Mouse (Mus musculus) adrenal gland, postnatal 14 days (tissue): ENCODE measurements around the gene Olfr544. TPM values are rescaled to one million over a fixed set of nuclear protein-coding genes. Genes with fewer than 3 reads are reported as not detected.
A peak's percentile ranks its signal among the peaks of the same experiment; 100 is the strongest.
"Not testable (repeated sequence)": the region's sequence is repeated elsewhere in the genome, so short reads cannot be mapped to it uniquely, and the experiment has no call there.

Source experiments
- DNase-seq: peaks from one replicate; pipeline ENCODE4 v3.0.0; 2021; ENCODE audit warnings: mixed read lengths
- long read RNA-seq, 2 experiments: library from polyadenylated mRNA; stranded (forward); transcript quantifications; one replicate each; pipeline ENCODE4 v2.0.0; 2021
- total RNA-seq: library from RNA; stranded (reverse); gene quantifications from 2 replicates; pipeline ENCODE4 v1.2.3, GENCODE M21; 2021

Olfr544 gene
- total RNA-seq, result not detected in 2 replicates
- long read RNA-seq, experiment 1, result 0 reads
- long read RNA-seq, experiment 2, result 0 reads

GRCm38 (mm10) chr7:102488161-102488560, at the start of gene Olfr544:
TSS of gene Olfr544 (minus strand) at chr7:102488313.
- no peak for DNase-seq

DNA sequence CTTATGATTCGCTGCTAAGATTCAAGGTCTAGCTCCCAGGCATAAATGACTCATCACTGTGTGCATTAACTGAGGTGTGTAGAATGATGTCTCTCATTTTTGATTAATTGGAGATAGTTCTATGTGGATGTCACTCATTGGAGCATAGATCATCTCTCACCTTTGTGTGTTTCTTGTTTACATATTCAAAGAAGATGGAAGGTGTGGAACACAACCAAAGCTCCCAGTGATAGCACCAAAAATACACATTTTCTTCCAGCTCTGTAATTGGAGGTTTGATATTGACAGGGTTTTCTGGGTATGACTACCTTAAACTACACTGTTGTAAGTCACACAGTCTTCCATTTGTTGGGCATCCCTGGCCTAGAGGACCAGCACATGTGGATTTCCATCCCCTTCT, 46.3 kb upstream of the Olfr544 start, which contains the start of gene Olfr547:
TSS of gene Olfr547 (plus strand) at position 301 of the 400 bp plus-strand sequence.
- no peak for DNase-seq

- no peak for DNase-seq
These were observed 40.9 kb upstream of the Olfr544 start for GRCm38 (mm10) chr7:102529052-102529451.

DNA sequence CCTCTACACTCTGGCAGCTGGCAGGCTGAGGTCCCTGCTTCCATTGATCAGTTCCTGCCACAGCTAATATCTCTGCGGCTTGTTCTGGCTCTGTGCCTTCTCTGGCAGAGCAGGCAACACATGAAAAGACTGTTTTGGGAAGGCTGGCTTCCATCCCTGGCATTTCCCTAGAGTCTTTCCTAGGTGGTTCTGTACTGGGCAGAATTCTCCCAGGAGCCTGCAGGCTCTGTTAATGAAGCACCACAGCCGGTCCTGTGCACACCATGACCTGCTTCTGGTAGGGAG, 28.9 kb upstream of the Olfr544 start:
- DNase-seq, result peak; percentile 54

- DNase-seq, result peak; percentile 75
These were observed 28.3 kb upstream of the Olfr544 start for GRCm38 (mm10) chr7:102516261-102517050.

- DNase-seq, result no peak
These were observed 26.0 kb upstream of the Olfr544 start for GRCm38 (mm10) chr7:102514144-102514543.

GRCm38 (mm10) chr7:102512814-102513435, 24.8 kb upstream of the Olfr544 start:
- peak; percentile 94 for DNase-seq

DNA sequence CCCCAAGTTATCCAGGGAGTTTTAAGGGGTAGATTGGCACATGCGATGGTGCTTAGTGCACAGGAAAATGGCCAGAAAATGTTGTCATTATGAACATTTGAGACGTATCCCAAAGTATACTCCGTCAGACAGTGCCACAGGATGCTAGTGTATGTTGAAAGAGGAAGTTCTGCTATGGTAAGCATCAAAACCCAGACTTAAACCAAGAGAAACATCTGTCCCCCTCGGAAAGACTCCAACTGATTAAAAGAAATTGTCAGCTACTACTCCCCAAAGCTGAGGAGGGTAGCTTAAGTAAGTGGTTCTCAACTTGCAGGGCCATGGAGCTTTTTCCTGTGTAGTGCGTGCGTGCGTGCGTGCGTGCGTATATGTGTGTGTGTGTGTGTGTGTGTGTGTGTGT, 23.8 kb upstream of the Olfr544 start:
- no peak for DNase-seq

- DNase-seq, result no peak
These were observed 21.6 kb upstream of the Olfr544 start for GRCm38 (mm10) chr7:102509726-102510125.

GRCm38 (mm10) chr7:102508666-102509065, 20.6 kb upstream of the Olfr544 start:
- no peak for DNase-seq

- no peak for DNase-seq
These were observed 20.0 kb upstream of the Olfr544 start for GRCm38 (mm10) chr7:102508066-102508465.

DNA sequence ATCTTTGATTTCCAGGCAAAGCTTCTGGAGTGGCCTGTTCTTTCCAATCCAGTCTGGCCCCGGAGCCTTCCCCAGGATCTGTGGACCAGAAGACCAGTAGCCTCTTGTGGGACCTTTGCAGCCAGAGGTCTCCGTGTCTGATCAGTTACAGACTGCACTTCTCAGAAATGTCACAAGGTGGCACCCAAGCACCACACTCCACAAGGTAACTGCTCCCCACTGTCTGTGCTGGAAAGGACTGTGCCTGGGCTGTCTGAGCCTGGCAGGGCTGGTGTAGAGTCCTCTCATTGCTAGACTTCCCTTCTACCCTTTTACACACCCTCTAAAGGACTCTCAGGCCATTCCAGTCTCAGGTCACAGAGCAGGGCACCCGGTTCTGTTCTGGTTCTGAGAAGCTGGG, 18.7 kb upstream of the Olfr544 start:
- peak; percentile 81 for DNase-seq

DNA sequence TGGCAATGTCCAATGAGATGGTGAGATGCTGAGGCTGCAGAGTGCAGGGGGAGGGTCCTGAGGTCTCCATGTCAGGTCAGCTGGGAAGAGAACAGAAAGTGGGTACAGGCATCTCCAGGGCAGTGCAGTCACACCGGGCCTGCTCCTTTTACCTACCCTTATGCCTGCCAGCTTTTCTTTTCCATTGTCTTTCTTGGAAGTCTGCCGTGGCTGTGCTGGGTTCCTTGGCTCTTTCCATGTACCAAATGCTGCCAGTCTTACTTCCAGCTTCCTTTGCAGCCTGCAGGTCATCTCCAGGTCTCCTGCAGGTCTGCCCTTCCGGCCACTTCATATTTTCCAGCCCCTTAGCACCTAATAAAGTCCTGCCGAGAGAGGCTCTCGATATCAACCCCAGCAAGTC, 13.9 kb upstream of the Olfr544 start:
- no peak for DNase-seq

DNA sequence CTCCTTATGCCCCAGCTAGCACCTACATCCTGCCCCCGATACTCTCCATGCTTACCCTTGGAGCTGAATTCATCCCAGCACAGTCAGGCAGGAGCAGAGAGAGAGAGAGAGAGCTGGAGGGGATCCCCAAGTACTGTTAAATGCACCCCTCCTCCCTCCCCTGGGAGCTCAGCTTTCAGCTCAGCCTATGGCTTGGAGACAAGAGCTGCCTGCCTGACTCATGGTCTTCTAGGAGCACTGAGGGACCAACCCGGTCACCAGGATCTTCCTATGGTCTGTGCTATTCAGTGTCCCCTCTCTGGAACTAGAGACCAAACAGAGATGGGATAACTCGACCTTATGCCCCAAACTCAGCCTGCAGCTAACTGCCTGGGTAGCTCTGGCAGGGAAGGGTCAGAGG, 11.4 kb upstream of the Olfr544 start, which contains the start of gene Olfr545:
TSS of gene Olfr545 (minus strand) at position 101 of the 400 bp plus-strand sequence.
- DNase-seq, result no peak

DNA sequence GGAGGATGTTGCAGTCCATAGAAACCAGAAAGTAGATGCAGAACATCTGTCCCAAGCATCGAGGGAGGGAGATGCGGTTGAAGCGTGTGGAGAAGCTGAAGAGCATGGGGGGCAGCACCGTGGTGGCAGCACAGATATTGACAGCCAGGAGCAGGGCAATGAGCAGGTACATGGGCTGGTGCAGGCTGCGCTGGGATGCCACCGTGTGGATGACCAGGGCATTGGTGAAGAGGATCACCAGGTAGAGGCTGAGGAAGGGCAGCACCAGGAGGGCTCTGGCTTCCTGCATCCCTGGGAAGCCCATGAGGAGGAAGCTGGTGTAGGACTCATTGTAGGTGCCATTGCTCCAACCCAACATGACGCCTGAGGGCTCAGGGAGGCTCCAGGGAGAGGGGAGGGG, 6.3 kb upstream of the Olfr544 start:
- not testable (repeated sequence) for DNase-seq

DNA sequence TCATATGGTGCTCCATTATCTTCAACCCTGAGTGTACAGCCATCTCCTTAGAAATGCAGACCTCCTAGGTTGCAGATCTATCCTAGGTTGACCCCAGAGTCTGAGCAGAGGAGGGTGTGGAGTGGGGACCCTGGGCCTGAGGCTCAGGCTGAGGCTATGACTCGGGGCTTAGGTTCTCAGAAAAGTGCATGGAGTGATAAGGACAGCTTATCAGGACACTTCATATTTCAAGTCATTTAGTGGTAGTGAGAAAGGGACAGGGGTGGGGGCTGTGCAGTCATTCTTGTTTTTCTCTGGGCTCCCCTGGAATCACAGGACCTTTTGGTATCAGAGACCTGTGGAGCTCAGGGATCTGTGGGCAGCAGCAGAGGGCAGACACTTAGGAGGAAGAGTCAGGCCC, 2.0 kb downstream of the Olfr544 start:
- no peak for DNase-seq

DNA sequence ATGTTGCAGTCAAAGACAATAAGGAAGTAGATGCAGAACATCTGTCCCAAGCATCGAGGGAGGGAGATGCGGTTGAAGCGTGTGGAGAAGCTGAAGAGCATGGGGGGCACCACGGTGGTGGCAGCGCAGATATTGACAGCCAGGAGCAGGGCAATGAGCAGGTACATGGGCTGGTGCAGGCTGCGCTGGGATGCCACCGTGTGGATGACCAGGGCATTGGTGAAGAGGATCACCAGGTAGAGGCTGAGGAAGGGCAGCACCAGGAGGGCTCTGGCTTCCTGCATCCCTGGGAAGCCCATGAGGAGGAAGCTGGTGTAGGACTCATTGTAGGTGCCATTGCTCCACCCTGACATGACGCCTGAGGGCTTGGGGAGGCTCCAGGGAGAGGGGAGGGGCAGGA, 3.3 kb downstream of the Olfr544 start:
- DNase-seq, result not testable (repeated sequence)

DNA sequence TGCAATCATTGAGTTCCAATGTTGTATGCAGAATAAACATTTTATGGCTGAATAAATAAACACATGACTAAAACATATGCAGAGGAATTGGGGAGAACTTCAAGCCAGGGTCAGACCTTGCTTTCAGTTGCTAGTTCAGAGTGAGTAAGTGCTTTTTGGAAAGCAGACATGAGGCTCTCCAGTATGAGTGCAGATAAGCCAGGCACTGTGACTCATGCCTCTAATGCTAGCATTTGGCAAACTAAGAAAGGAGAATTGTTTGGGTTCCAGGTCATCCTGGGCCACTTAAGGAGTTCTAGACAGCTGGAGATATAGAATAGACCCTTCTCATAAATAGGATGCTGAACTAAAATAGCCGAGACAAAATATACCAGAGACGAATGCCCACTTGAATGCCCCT, 4.4 kb downstream of the Olfr544 start:
- DNase-seq, result peak; percentile 35

GRCm38 (mm10) chr7:102481579-102481978, 6.5 kb downstream of the Olfr544 start, which contains the start of gene Olfr543:
TSS of gene Olfr543 (minus strand) at chr7:102481679.
- DNase-seq, result no peak

GRCm38 (mm10) chr7:102480821-102481220, 7.3 kb downstream of the Olfr544 start:
- DNase-seq, result peak; percentile 48

DNA sequence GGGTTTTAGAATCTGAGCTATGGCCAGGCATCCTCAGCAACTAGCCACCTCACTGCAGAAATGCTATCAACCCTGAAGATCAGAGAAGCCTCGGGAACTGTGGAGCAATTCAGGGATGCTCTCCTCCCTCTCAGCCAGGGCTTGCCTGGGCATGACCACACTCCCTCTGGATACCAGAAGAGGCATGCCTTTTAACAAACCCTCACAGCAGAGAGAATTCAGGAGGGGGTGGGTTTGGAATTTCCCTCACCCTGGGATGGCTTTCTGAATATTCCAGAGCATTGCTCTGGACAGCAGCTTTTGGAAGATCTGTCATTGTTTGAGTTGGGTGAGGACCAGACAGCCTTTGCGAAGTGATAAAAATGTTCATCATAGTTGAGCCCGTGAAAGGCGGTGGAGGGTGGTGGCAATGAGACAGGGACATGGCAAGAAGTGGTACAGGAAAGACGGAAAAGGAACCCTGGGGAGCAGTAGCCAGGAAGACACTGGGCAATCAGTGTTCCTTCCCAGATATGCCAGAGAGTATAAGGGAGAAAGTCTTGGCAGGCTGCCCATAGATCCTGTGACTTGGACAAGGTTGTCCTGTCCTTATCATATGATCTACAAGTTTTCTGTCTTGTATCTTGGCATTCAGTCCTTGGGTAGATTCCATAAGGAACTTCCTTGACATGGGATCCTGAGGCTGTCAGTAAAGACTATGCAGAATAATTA, 8.6 kb downstream of the Olfr544 start:
- peak; percentile 79 for DNase-seq

GRCm38 (mm10) chr7:102478926-102479325, 9.2 kb downstream of the Olfr544 start:
- no peak for DNase-seq

- no peak for DNase-seq
These were observed 9.7 kb downstream of the Olfr544 start for GRCm38 (mm10) chr7:102478425-102478824.
